Mouse (Mus musculus) intestine, embryonic 15.5 days (tissue): ENCODE results near the gene Phldb1. TPM values are rescaled to one million over a fixed set of nuclear protein-coding genes. Genes with fewer than 3 reads are reported as not detected.
A peak's percentile ranks its signal among the peaks of the same experiment; 100 is the strongest.

Experiments used
- ATAC-seq: fragments of 200-750 bp; cut with Nextera tagmentation; 2 replicates; pipeline ENCODE4 v1.8.0; 2017; ENCODE audit warnings: moderate TSS enrichment, moderate library complexity
- H3K27ac ChIP-seq: fragments of 300-500 bp; sonication (generic); 2 replicates; pipeline ENCODE4 v1.5.1; 2015; ENCODE audit warnings: mild to moderate bottlenecking, inconsistent platforms
- H3K27me3 ChIP-seq: fragments of 300-500 bp; sonication (generic); replicated peaks from 2 replicates; pipeline ENCODE4 v1.6.1; 2015; ENCODE audit warnings: inconsistent platforms
- H3K36me3 ChIP-seq: fragments of 300-500 bp; sonication (generic); 2 replicates; pipeline ENCODE4 v1.6.1; 2015; ENCODE audit warnings: inconsistent platforms
- H3K4me1 ChIP-seq: fragments of 300-500 bp; sonication (generic); replicated peaks from 2 replicates; pipeline ENCODE4 v1.6.1; 2015; ENCODE audit warnings: inconsistent platforms
- H3K4me2 ChIP-seq: fragments of 300-500 bp; sonication (generic); replicated peaks from 2 replicates; pipeline ENCODE4 v1.6.1; 2015; ENCODE audit warnings: mild to moderate bottlenecking, inconsistent platforms
- H3K4me3 ChIP-seq: fragments of 300-500 bp; sonication (generic); replicated peaks from 2 replicates; pipeline ENCODE4 v1.5.1; 2015; ENCODE audit warnings: inconsistent platforms
- H3K9ac ChIP-seq: fragments of 300-500 bp; sonication (generic); 2 replicates; pipeline ENCODE4 v1.6.1; 2015; ENCODE audit warnings: inconsistent platforms
- H3K9me3 ChIP-seq: fragments of 300-500 bp; sonication (generic); 2 replicates; pipeline ENCODE4 v1.6.1; 2016; ENCODE audit warnings: inconsistent platforms
- WGBS: fragments of 180-500 bp; shearing (Covaris S2); methylation state at CpG from one replicate; pipeline ENCODE4 v1.1.7; 2015; 5-methylcytosine and 5-hydroxymethylcytosine counted together
- polyA plus RNA-seq: library from polyadenylated mRNA; unstranded; fragments of >200 nt; fragmentation: Nextera tagmentation; extraction: Ambion mirVana; gene quantifications from 2 replicates; pipeline ENCODE4 v1.2.1, GENCODE M21; 2015

Phldb1 gene
- polyA plus RNA-seq, 1 experiment from 2014 or later: 18.9 TPM

GRCm38 (mm10) chr9:44740663-44741192 lies 5.7 kb upstream of the Phldb1 start:
- H3K36me3 ChIP-seq: peaks cover 18% of the 10 kb centered on the region
- ATAC-seq: no peak
- H3K4me2 ChIP-seq: no peak overlapping the region
- H3K4me1 ChIP-seq: 0 out of 2 replicates have a peak, but pooled peaks cover 5% of the 10 kb centered on the region
- H3K27ac ChIP-seq: no peak overlapping the region
- WGBS: 94% methylated on average over 1 of the region's 1 CpGs
- H3K9ac ChIP-seq: no peak overlapping the region
- no peak overlapping the region for H3K4me3 ChIP-seq
- H3K9me3 ChIP-seq: no peaks in the 10 kb centered on the region
- no peaks in the 10 kb centered on the region for H3K27me3 ChIP-seq

GRCm38 (mm10) chr9:44737240-44737949 lies 2.4 kb upstream of the Phldb1 start:
- ATAC-seq: 0 out of 2 replicates have a peak, but pooled peaks have one; percentile 8
- peaks cover 6% of the 10 kb centered on the region for H3K27me3 ChIP-seq
- H3K36me3 ChIP-seq: no peaks in the 10 kb centered on the region
- H3K4me3 ChIP-seq: no peak overlapping the region
- H3K9me3 ChIP-seq: no peaks in the 10 kb centered on the region
- peaks cover 30% of the 10 kb centered on the region for H3K4me1 ChIP-seq
- no peak overlapping the region for H3K9ac ChIP-seq
- H3K27ac ChIP-seq: peak overlapping the region; percentile 79
- H3K4me2 ChIP-seq: peak overlapping the region; percentile 23
- 36% methylated on average over 8 of the region's 8 CpGs for WGBS

- WGBS: 66% methylated on average over 2 of the region's 2 CpGs
Observed at GRCm38 (mm10) chr9:44736301-44736700, 1.3 kb upstream of the Phldb1 start.

GRCm38 (mm10) chr9:44735886-44736285 lies 888 bp upstream of the Phldb1 start:
- Histone ChIP-seq H3K9ac (no peak overlapping the region), H3K4me2 (no peak overlapping the region), H3K9me3 (no peaks in the 10 kb centered on the region), H3K36me3 (no peaks in the 10 kb centered on the region), H3K4me3 (no peak overlapping the region), H3K4me1 (peaks cover 31% of the 10 kb centered on the region), H3K27me3 (peaks cover 6% of the 10 kb centered on the region), H3K27ac (no peak overlapping the region)
- 74% methylated on average over 6 of the region's 6 CpGs for WGBS
- ATAC-seq: no peak

More at GRCm38 (mm10) chr9:44736301-44736700, 1.3 kb upstream of the Phldb1 start:
- no peak for ATAC-seq
- H3K4me3 ChIP-seq: no peak overlapping the region
- peaks cover 31% of the 10 kb centered on the region for H3K4me1 ChIP-seq
- H3K27ac ChIP-seq: no peak overlapping the region
- H3K9me3 ChIP-seq: no peaks in the 10 kb centered on the region
- peaks cover 6% of the 10 kb centered on the region for H3K27me3 ChIP-seq
- H3K36me3 ChIP-seq: no peaks in the 10 kb centered on the region
- no peak overlapping the region for H3K4me2 ChIP-seq
- no peak overlapping the region for H3K9ac ChIP-seq

- peak overlapping the region; percentile 61 for H3K9ac ChIP-seq
- H3K27me3 ChIP-seq: peaks cover 8% of the 10 kb centered on the region
- H3K36me3 ChIP-seq: no peaks in the 10 kb centered on the region
- H3K27ac ChIP-seq: peak overlapping the region; percentile 75
- WGBS: 1% methylated on average over 79 of the region's 79 CpGs
- H3K4me1 ChIP-seq: peaks cover 31% of the 10 kb centered on the region
- no peaks in the 10 kb centered on the region for H3K9me3 ChIP-seq
- H3K4me3 ChIP-seq: peak overlapping the region; percentile 62
- peak; percentile 57 for ATAC-seq
- H3K4me2 ChIP-seq: peak overlapping the region; percentile 95
Observed at GRCm38 (mm10) chr9:44733671-44734523, 1.1 kb downstream of the Phldb1 start.

GRCm38 (mm10) chr9:44732921-44733530 lies 2.0 kb downstream of the Phldb1 start:
- H3K27me3 ChIP-seq: peaks cover 8% of the 10 kb centered on the region
- no peak for ATAC-seq
- H3K36me3 ChIP-seq: no peaks in the 10 kb centered on the region
- no peaks in the 10 kb centered on the region for H3K9me3 ChIP-seq
- H3K9ac ChIP-seq: no peak overlapping the region
- WGBS: 62% methylated on average over 12 of the region's 12 CpGs
- peak overlapping the region; percentile 95 for H3K4me2 ChIP-seq
- peak overlapping the region; percentile 62 for H3K4me3 ChIP-seq
- no peak overlapping the region; the same call in 1 of the 2 replicates for H3K27ac ChIP-seq
- peaks cover 31% of the 10 kb centered on the region for H3K4me1 ChIP-seq

- Histone ChIP-seq H3K36me3 (no peaks in the 10 kb centered on the region), H3K27me3 (peaks cover 8% of the 10 kb centered on the region), H3K4me1 (peaks cover 29% of the 10 kb centered on the region), H3K9ac (no peak overlapping the region), H3K4me3 (no peak overlapping the region), H3K27ac (no peak overlapping the region), H3K9me3 (no peaks in the 10 kb centered on the region), H3K4me2 (peak overlapping the region; percentile 95; the same call in 1 of the 2 replicates)
- WGBS: 53% methylated on average over 5 of the region's 5 CpGs
- ATAC-seq: no peak
Observed at GRCm38 (mm10) chr9:44732130-44732549, 2.9 kb downstream of the Phldb1 start.

- Histone ChIP-seq H3K4me1 (peaks cover 28% of the 10 kb centered on the region), H3K27ac (no peak overlapping the region), H3K4me3 (no peak overlapping the region), H3K36me3 (no peaks in the 10 kb centered on the region), H3K4me2 (no peak overlapping the region), H3K9me3 (no peaks in the 10 kb centered on the region), H3K27me3 (peaks cover 3% of the 10 kb centered on the region), H3K9ac (no peak overlapping the region)
- 68% methylated on average over 5 of the region's 5 CpGs for WGBS
- no peak for ATAC-seq
Observed at GRCm38 (mm10) chr9:44727441-44727840, 7.6 kb downstream of the Phldb1 start.

- Histone ChIP-seq H3K36me3 (no peaks in the 10 kb centered on the region), H3K9me3 (no peaks in the 10 kb centered on the region), H3K4me3 (no peak overlapping the region), H3K4me2 (no peak overlapping the region), H3K4me1 (peaks cover 28% of the 10 kb centered on the region), H3K9ac (no peak overlapping the region), H3K27me3 (peaks cover 3% of the 10 kb centered on the region; the same call in 1 of the 2 replicates), H3K27ac (0 out of 2 replicates have a peak overlapping the region, but pooled peaks have one; percentile 11)
- no peak for ATAC-seq
- 41% methylated on average over 10 of the region's 10 CpGs for WGBS
Observed at GRCm38 (mm10) chr9:44726431-44727146, 8.4 kb downstream of the Phldb1 start.

GRCm38 (mm10) chr9:44724665-44725064 lies 10.3 kb downstream of the Phldb1 start:
- Histone ChIP-seq H3K9me3 (no peaks in the 10 kb centered on the region), H3K4me1 (peaks cover 42% of the 10 kb centered on the region), H3K4me2 (peak overlapping the region; percentile 17; the same call in 1 of the 2 replicates), H3K4me3 (no peak overlapping the region), H3K9ac (no peak overlapping the region), H3K36me3 (no peaks in the 10 kb centered on the region), H3K27me3 (peaks cover 2% of the 10 kb centered on the region; the same call in 1 of the 2 replicates), H3K27ac (0 out of 2 replicates have a peak overlapping the region, but pooled peaks have one; percentile 13)
- no peak for ATAC-seq
- 47% methylated on average over 2 of the region's 2 CpGs for WGBS

GRCm38 (mm10) chr9:44724223-44724622 lies 10.8 kb downstream of the Phldb1 start:
- Histone ChIP-seq H3K27ac (no peak overlapping the region), H3K27me3 (no peaks in the 10 kb centered on the region; the same call in 1 of the 2 replicates), H3K4me2 (peak overlapping the region; percentile 17; the same call in 1 of the 2 replicates), H3K9me3 (no peaks in the 10 kb centered on the region), H3K9ac (no peak overlapping the region), H3K36me3 (no peaks in the 10 kb centered on the region), H3K4me1 (peaks cover 42% of the 10 kb centered on the region), H3K4me3 (no peak overlapping the region)
- ATAC-seq: no peak
- WGBS: 41% methylated on average over 6 of the region's 6 CpGs
